Mouse (Mus musculus) G1E (cell line): Measurements from ENCODE around the gene Auts2.

Experiments used
- CTCF ChIP-seq: IDR thresholded peaks from 2 replicates; pipeline ENCODE4 v1.5.1; 2012; ENCODE audit warnings: low read depth, low read length, inconsistent platforms, mixed read lengths
- GATA1 ChIP-seq: IDR thresholded peaks from 2 replicates; pipeline ENCODE4 v1.6.1; 2012; ENCODE audit warnings: borderline replicate concordance, low read length, inconsistent platforms, mixed read lengths
- GATA2 ChIP-seq: IDR thresholded peaks from 2 replicates; pipeline ENCODE4 v1.6.1; 2012; ENCODE audit warnings: low read depth, low read length, inconsistent platforms, borderline replicate concordance
- POLR2AphosphoS5 ChIP-seq: IDR thresholded peaks from 2 replicates; pipeline ENCODE4 v1.6.1; 2012; ENCODE audit warnings: low read depth, low read length, inconsistent platforms; ENCODE audit not compliant: insufficient replicate concordance
- TAL1 ChIP-seq: conservative IDR thresholded peaks from 2 replicates; pipeline ENCODE4 v1.6.1; 2012; ENCODE audit warnings: low read depth, low read length, inconsistent platforms, mixed read lengths

DNA sequence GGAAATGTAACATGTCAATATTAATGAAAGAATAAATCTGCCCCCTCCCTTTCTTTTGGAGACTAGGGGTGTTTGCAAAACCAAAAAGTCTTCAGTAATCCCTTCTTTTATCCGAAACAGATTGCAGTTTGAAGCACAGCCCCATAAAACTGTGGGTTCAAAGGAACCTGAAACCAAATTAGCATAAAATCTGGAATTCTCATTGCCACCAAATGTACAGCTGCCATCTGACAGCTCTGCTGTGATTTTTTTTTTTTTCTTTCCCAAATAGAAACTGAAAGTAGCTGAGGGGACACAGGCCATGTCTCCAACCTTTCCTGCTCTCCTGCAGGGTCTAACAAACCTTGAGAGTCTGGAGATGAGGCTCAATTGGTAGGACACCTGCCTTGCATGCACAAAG is 996.7 kb downstream of the Auts2 start:
- TF ChIP-seq TAL1 (no peak), CTCF (no peak), GATA1 (no peak), POLR2AphosphoS5 (no peak), GATA2 (no peak)
